Mouse (Mus musculus): ENCODE results near the gene Maml3.

- no peak for TF ChIP-seq CEBPB (IDR thresholded peaks at IDR 0.05; ENCODE audit: insufficient read depth, poor library complexity, severe bottlenecking)
- no peak for TF ChIP-seq POLR2A (IDR thresholded peaks at IDR 0.05; ENCODE audit: insufficient read length, low read depth)
- TF ChIP-seq MAX (IDR thresholded peaks at IDR 0.05; ENCODE audit: low read depth) = no peak
- TF ChIP-seq E2F4 (IDR thresholded peaks at IDR 0.05; ENCODE audit: insufficient read depth) = no peak
- TF ChIP-seq TCF12 (IDR thresholded peaks at IDR 0.05; ENCODE audit: insufficient read depth, poor library complexity, severe bottlenecking) = no peak
- no peak for TF ChIP-seq SRF (IDR thresholded peaks at IDR 0.05; ENCODE audit: control insufficient read depth, insufficient read length, low read depth)
- TF ChIP-seq POLR2AphosphoS2 (IDR thresholded peaks at IDR 0.05; ENCODE audit: insufficient read length, low read depth) = no peak
- no peak for TF ChIP-seq MYOG (IDR thresholded peaks at IDR 0.05; ENCODE audit: control insufficient read depth in 1 of 3, insufficient read depth in 1 of 3, insufficient read length in 2 of 3, low read depth in 2 of 3)
- TF ChIP-seq USF1 (IDR thresholded peaks at IDR 0.05; ENCODE audit: low read depth) = no peak
Observed at GRCm38 (mm10) chr3:51874252-51874651, 230.6 kb downstream of the Maml3 start.

Data from myocyte (in vitro differentiated cells).